Mouse (Mus musculus) MEL (cell line): ENCODE measurements around the gene Emilin1. TPM values are rescaled to one million over a fixed set of nuclear protein-coding genes. Genes with fewer than 3 reads are reported as not detected.
A peak's percentile ranks its signal among the peaks of the same experiment; 100 is the strongest.

Experiments
- DNase-seq: peaks from one replicate; pipeline ENCODE4 v3.0.0; 2011; ENCODE audit warnings: low read depth, low spot score
- H3K27ac ChIP-seq: 2 replicates; pipeline ENCODE4 v1.5.1; 2012; ENCODE audit warnings: low read depth, mild to moderate bottlenecking, control low read depth, low read length, moderate library complexity; ENCODE audit not compliant: control insufficient read depth
- H3K27me3 ChIP-seq, 2 experiments: fragments of 150-350 bp in 1 of 2; sonication (generic) in 1 of 2; 2 replicates each; pipeline ENCODE4 v1.6.1; 2012; ENCODE audit warnings: low read length in 2 of 2, mild to moderate bottlenecking in 2 of 2, improper control_type of control experiment in 1 of 2, moderate library complexity in 1 of 2; ENCODE audit not compliant: insufficient read depth in 2 of 2, control insufficient read depth in 1 of 2
- H3K36me3 ChIP-seq, 2 experiments: 2 replicates each; pipeline ENCODE4 v1.6.1; 2012 to 2014; ENCODE audit warnings: low read length in 2 of 2, improper control_type of control experiment in 1 of 2, inconsistent platforms in 1 of 2, mild to moderate bottlenecking in 1 of 2; ENCODE audit not compliant: insufficient read depth in 2 of 2, control insufficient read depth in 1 of 2
- H3K4me1 ChIP-seq, 2 experiments: fragments of 150-350 bp in 1 of 2; sonication (generic) in 1 of 2; 2 replicates each; pipeline ENCODE4 v1.6.1; 2012; ENCODE audit warnings: low read length in 2 of 2, improper control_type of control experiment in 1 of 2, mild to moderate bottlenecking in 1 of 2; ENCODE audit not compliant: insufficient read depth in 2 of 2, control insufficient read depth in 1 of 2
- H3K4me3 ChIP-seq, 2 experiments: fragments of 150-350 bp in 1 of 2; sonication (generic) in 1 of 2; 2 replicates each; pipeline ENCODE4 v1.5.1; 2012; ENCODE audit warnings: low read depth in 2 of 2, low read length in 2 of 2, mild to moderate bottlenecking in 2 of 2, moderate library complexity in 2 of 2, control low read depth in 1 of 2, improper control_type of control experiment in 1 of 2; ENCODE audit not compliant: control insufficient read depth in 1 of 2, insufficient read depth in 1 of 2
- H3K79me2 ChIP-seq: 2 replicates; pipeline ENCODE4 v1.6.1; 2012; ENCODE audit warnings: mild to moderate bottlenecking, low read length, moderate library complexity; ENCODE audit not compliant: control insufficient read depth, poor library complexity, insufficient read depth
- H3K9ac ChIP-seq: 2 replicates; pipeline ENCODE4 v1.6.1; 2012; ENCODE audit warnings: low read depth, mild to moderate bottlenecking, control low read depth, low read length, moderate library complexity; ENCODE audit not compliant: control insufficient read depth, poor library complexity, severe bottlenecking
- H3K9me3 ChIP-seq: fragments of 150-350 bp; sonication (generic); replicated peaks from 2 replicates; pipeline ENCODE4 v1.6.1; 2012; ENCODE audit warnings: mild to moderate bottlenecking, low read length, improper control_type of control experiment, moderate library complexity; ENCODE audit not compliant: insufficient read depth
- BHLHE40 ChIP-seq: IDR thresholded peaks from 2 replicates; pipeline ENCODE4 v1.6.1; 2012; ENCODE audit warnings: low read depth, mild to moderate bottlenecking, inconsistent platforms, low read length, improper control_type of control experiment, borderline replicate concordance
- CHD1 ChIP-seq: IDR thresholded peaks from 2 replicates; pipeline ENCODE4 v1.6.1; 2012; ENCODE audit warnings: low read depth, mild to moderate bottlenecking, inconsistent platforms, low read length, improper control_type of control experiment
- CTCF ChIP-seq, 3 experiments: IDR thresholded peaks in 2 of 3; conservative IDR thresholded peaks in 1 of 3; 2 replicates each; pipeline ENCODE4 v1.5.1; 2011 to 2012; ENCODE audit warnings: low read length in 3 of 3, low read depth in 2 of 3, mild to moderate bottlenecking in 2 of 3, improper control_type of control experiment in 1 of 3, inconsistent platforms in 1 of 3, mixed read lengths in 1 of 3, moderate library complexity in 1 of 3; ENCODE audit not compliant: control insufficient read depth in 1 of 3, insufficient read depth in 1 of 3, poor library complexity in 1 of 3, severe bottlenecking in 1 of 3
- E2F4 ChIP-seq: IDR thresholded peaks from 2 replicates; pipeline ENCODE4 v1.6.1; 2011; ENCODE audit warnings: low read depth, low read length, improper control_type of control experiment, borderline replicate concordance
- ELF1 ChIP-seq: IDR thresholded peaks from 2 replicates; pipeline ENCODE4 v1.6.1; 2014; ENCODE audit warnings: low read depth, mild to moderate bottlenecking, inconsistent platforms, low read length, improper control_type of control experiment, moderate library complexity
- GATA1 ChIP-seq: IDR thresholded peaks from 2 replicates; pipeline ENCODE4 v1.6.1; 2011; ENCODE audit warnings: low read depth, low read length, improper control_type of control experiment
- JUND ChIP-seq: IDR thresholded peaks from 2 replicates; pipeline ENCODE4 v1.6.1; 2011; ENCODE audit warnings: low read depth, mild to moderate bottlenecking, improper control_type of control experiment, low read length
- KAT2A ChIP-seq: conservative IDR thresholded peaks from 2 replicates; pipeline ENCODE4 v1.6.1; 2012; ENCODE audit warnings: low read depth, low read length, improper control_type of control experiment, inconsistent platforms
- MAX ChIP-seq: IDR thresholded peaks from 2 replicates; pipeline ENCODE4 v1.6.1; 2011; ENCODE audit warnings: low read length, improper control_type of control experiment
- MAZ ChIP-seq: IDR thresholded peaks from 2 replicates; pipeline ENCODE4 v1.6.1; 2012; ENCODE audit warnings: low read depth, mild to moderate bottlenecking, inconsistent platforms, low read length, improper control_type of control experiment
- MYC ChIP-seq: IDR thresholded peaks from 2 replicates; pipeline ENCODE4 v1.6.1; 2011; ENCODE audit warnings: low read depth, mild to moderate bottlenecking, low read length, improper control_type of control experiment, moderate library complexity
- POLR2AphosphoS2 ChIP-seq: IDR thresholded peaks from 2 replicates; pipeline ENCODE4 v1.6.1; 2011; ENCODE audit warnings: low read length, improper control_type of control experiment
- RAD21 ChIP-seq: IDR thresholded peaks from 2 replicates; pipeline ENCODE4 v1.6.1; 2011; ENCODE audit warnings: mild to moderate bottlenecking, low read depth, low read length, improper control_type of control experiment
- SIN3A ChIP-seq: IDR thresholded peaks from 2 replicates; pipeline ENCODE4 v1.6.1; 2012; ENCODE audit warnings: low read length, improper control_type of control experiment, inconsistent platforms
- TBP ChIP-seq: IDR thresholded peaks from 2 replicates; pipeline ENCODE4 v1.8.0; 2011; ENCODE audit warnings: low read depth, low read length, improper control_type of control experiment
- UBTF ChIP-seq: IDR thresholded peaks from 2 replicates; pipeline ENCODE4 v1.6.1; 2012; ENCODE audit warnings: low read depth, mild to moderate bottlenecking, inconsistent platforms, low read length, improper control_type of control experiment, moderate library complexity, borderline replicate concordance; ENCODE audit not compliant: insufficient read depth
- USF2 ChIP-seq, 2 experiments: IDR thresholded peaks; 2 replicates each; pipeline ENCODE4 v1.6.1; 2011 to 2012; ENCODE audit warnings: improper control_type of control experiment in 2 of 2, low read length in 2 of 2, borderline replicate concordance in 1 of 2, inconsistent platforms in 1 of 2, low read depth in 1 of 2, mild to moderate bottlenecking in 1 of 2; ENCODE audit not compliant: insufficient read depth in 1 of 2
- ZKSCAN1 ChIP-seq: IDR thresholded peaks from 2 replicates; pipeline ENCODE4 v1.6.1; 2012; ENCODE audit warnings: low read depth, mild to moderate bottlenecking, inconsistent platforms, low read length, improper control_type of control experiment, moderate library complexity
- polyA plus RNA-seq, 2 experiments: library from polyadenylated mRNA; stranded (reverse) in 1 of 2; unstranded in 1 of 2; fragments of >175 nt in 1 of 2; fragments of >200 nt in 1 of 2; gene quantifications; 2 replicates each; pipeline versions ENCODE4 v1.2.1 to v1.2.4; 2012; ENCODE audit warnings: low replicate concordance in 2 of 2, low read depth in 1 of 2; ENCODE audit not compliant: insufficient read length in 2 of 2, insufficient read depth in 1 of 2, missing spikeins in 1 of 2
- total RNA-seq: library from RNA; depleted of rRNA; stranded (reverse); fragments of 300-350 nt; gene quantifications from 2 replicates; pipeline ENCODE4 v1.2.3, GENCODE M21; 2012

Emilin1 gene
- total and polyA plus RNA-seq, 3 experiments: 1.3 to 2.0 TPM; not detected in 1

DNA sequence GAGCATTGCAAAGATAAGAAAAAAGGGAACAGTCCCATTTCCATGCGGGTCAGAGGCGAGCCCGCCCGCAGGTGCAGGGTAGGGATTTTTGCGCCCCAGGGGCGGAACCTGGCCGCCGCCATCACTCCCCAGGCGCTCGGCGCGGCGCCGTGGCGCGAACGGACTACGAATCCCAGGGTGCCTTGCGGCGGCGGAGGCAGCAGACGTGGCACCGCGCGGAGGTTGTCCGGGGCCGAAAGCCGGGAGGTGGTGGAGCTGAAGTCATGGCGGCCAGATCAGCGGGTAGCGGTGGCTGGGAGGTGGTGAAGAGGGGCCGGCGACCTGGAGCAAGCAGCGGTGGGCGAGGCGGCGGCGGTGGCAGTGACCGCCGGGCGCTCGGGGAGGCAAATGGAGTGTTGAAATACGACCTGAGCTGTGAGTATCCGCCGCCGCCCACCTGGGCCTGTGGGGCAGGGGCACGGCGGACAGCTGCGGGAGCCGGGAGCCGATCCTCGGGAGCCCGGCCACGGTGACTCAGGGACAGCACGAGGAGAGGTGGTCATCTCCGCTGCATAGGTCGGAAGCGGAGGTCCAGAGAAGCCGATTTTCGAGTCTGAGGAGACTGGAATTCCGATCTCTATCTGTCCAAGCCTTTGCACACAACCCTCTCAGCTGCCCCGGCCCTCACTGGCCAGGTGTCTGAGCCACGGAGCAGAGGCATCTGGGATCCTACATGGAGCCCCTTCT lies 43.6 kb upstream of the Emilin1 start (continued):
- TF ChIP-seq CHD1 (no peak), ZKSCAN1 (no peak), ELF1 (peak; percentile 56; the same call in 1 of the 2 replicates), BHLHE40 (no peak), RAD21 (no peak), GATA1 (no peak), SIN3A (peak; percentile 78), USF2 (IDR thresholded peaks at IDR 0.05; ENCODE audit: borderline replicate concordance in 1 of 2, insufficient read depth in 1 of 2, low read depth in 1 of 2, low read length in 2 of 2) (no peak), CTCF (IDR thresholded peaks at IDR 0.05 in 2 of 3, conservative IDR thresholded peaks at IDR 0.05 in 1 of 3; ENCODE audit: control insufficient read depth in 1 of 3, insufficient read depth in 1 of 3, low read depth in 2 of 3, low read length in 3 of 3, poor library complexity in 1 of 3, severe bottlenecking in 1 of 3) (no peak), MAZ (0 out of 2 replicates have a peak, but pooled peaks have one; percentile 77)

- no peak for TF ChIP-seq MAX
- TF ChIP-seq RAD21: no peak
- TF ChIP-seq JUND: no peak
- TF ChIP-seq TBP: 0 out of 2 replicates have a peak, but pooled peaks have one; percentile 26
- TF ChIP-seq CHD1: 0 out of 2 replicates have a peak, but pooled peaks have one; percentile 66
- no peak for TF ChIP-seq KAT2A
- 0 out of 2 replicates have a peak, but pooled peaks have one; percentile 24 for TF ChIP-seq MYC
- TF ChIP-seq E2F4: no peak
- Histone ChIP-seq H3K9ac (peak overlapping the region; percentile 93), H3K4me3 (peak overlapping the region; percentile 79 to 90), H3K27ac (0 out of 2 replicates have a peak overlapping the region, but pooled peaks have one; percentile 13), H3K79me2 (peaks cover 13% of the 10 kb centered on the region), H3K4me1 (peaks cover 3 to 13% of the 10 kb centered on the region in 2 experiments), H3K36me3 (peaks cover 9 to 16% of the 10 kb centered on the region in 2 experiments), H3K27me3 (no peaks in the 10 kb centered on the region), H3K9me3 (no peaks in the 10 kb centered on the region)
- DNase-seq: no peak
Observed at GRCm38 (mm10) chr5:30870131-30870406, 43.1 kb upstream of the Emilin1 start.

DNA sequence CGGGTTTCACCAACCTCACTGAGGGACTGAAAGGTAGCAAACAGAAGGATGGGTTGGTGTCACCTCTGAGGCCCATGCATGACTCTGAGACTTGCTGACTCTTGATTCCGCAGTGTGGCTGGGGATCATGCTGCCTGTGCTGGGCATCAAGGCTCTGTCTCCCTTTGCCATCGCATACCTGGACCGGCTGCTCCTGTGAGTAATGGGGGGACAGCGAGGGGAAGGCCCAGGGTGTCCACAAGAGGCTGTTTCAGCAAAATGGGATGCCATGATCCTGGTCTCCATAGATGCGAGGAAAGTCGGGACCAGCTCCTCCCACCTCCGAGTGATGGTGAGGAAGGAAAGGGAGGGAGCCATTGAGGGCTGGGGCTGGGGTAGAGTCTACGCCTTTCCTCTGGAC lies 40.6 kb upstream of the Emilin1 start:
- DNase-seq: no peak
- Histone ChIP-seq H3K9ac (no peak overlapping the region), H3K4me3 (no peak overlapping the region), H3K36me3 (peaks cover 9 to 26% of the 10 kb centered on the region in 2 experiments), H3K9me3 (no peaks in the 10 kb centered on the region), H3K27ac (no peak overlapping the region), H3K4me1 (peaks cover 3 to 13% of the 10 kb centered on the region in 2 experiments), H3K79me2 (peaks cover 13% of the 10 kb centered on the region), H3K27me3 (no peaks in the 10 kb centered on the region)
- TF ChIP-seq POLR2AphosphoS2 (0 out of 2 replicates have a peak, but pooled peaks have one; percentile 5), UBTF (no peak), USF2 (IDR thresholded peaks at IDR 0.05; ENCODE audit: borderline replicate concordance in 1 of 2, insufficient read depth in 1 of 2, low read depth in 1 of 2, low read length in 2 of 2) (no peak)
- TF ChIP-seq, all 39 proteins: peak for 1
